Mouse (Mus musculus) hindbrain, embryonic 11.5 days (tissue): Measurements from ENCODE around the gene Hand1. TPM values are rescaled to one million over a fixed set of nuclear protein-coding genes. Genes with fewer than 3 reads are reported as not detected.
A peak's percentile ranks its signal among the peaks of the same experiment; 100 is the strongest.

ENCODE experiments used
- ATAC-seq: fragments of 200-750 bp; cut with Nextera tagmentation; 2 replicates; pipeline ENCODE4 v1.8.0; 2017; ENCODE audit warnings: mild to moderate bottlenecking, moderate TSS enrichment, moderate library complexity; ENCODE audit not compliant: low FRiP score
- DNase-seq: peaks from one replicate; pipeline ENCODE4 v3.0.0-alpha.2; 2015; ENCODE audit warnings: low spot score
- H3K27ac ChIP-seq: fragments of 300-500 bp; sonication (generic); 2 replicates; pipeline ENCODE4 v1.5.1; 2014; ENCODE audit warnings: mild to moderate bottlenecking, low read depth, low read length
- H3K27me3 ChIP-seq: fragments of 300-500 bp; sonication (generic); 2 replicates; pipeline ENCODE4 v1.6.1; 2014; ENCODE audit warnings: mild to moderate bottlenecking, low read length, moderate library complexity, mixed read lengths; ENCODE audit not compliant: control insufficient read depth, insufficient read depth
- H3K36me3 ChIP-seq: fragments of 300-500 bp; sonication (generic); 2 replicates; pipeline ENCODE4 v1.6.1; 2014; ENCODE audit warnings: mild to moderate bottlenecking, low read length, moderate library complexity, mixed read lengths; ENCODE audit not compliant: control insufficient read depth, insufficient read depth
- H3K4me1 ChIP-seq: fragments of 300-500 bp; sonication (generic); replicated peaks from 2 replicates; pipeline ENCODE4 v1.6.1; 2014; ENCODE audit warnings: low read length, mixed read lengths; ENCODE audit not compliant: control insufficient read depth, insufficient read depth
- H3K4me2 ChIP-seq: fragments of 300-500 bp; sonication (generic); replicated peaks from 2 replicates; pipeline ENCODE4 v1.6.1; 2014; ENCODE audit warnings: mild to moderate bottlenecking, low read depth, low read length
- H3K4me3 ChIP-seq: fragments of 300-500 bp; sonication (generic); 2 replicates; pipeline ENCODE4 v1.5.1; 2014; ENCODE audit warnings: low read depth, low read length
- H3K9ac ChIP-seq: fragments of 300-500 bp; sonication (generic); 2 replicates; pipeline ENCODE4 v1.6.1; 2014; ENCODE audit warnings: low read depth, low read length
- H3K9me3 ChIP-seq: fragments of 300-500 bp; sonication (generic); 2 replicates; pipeline ENCODE4 v1.6.1; 2016; ENCODE audit warnings: low read length; ENCODE audit not compliant: control insufficient read depth
- WGBS: fragments of 180-500 bp; shearing (Covaris S2); extraction: QIAGEN DNeasy Blood & Tissue Kit; methylation state at CpG from one replicate; pipeline ENCODE4 v1.1.7; 2014; 5-methylcytosine and 5-hydroxymethylcytosine counted together
- polyA plus RNA-seq: library from polyadenylated mRNA; unstranded; fragments of >200 nt; fragmentation: Nextera tagmentation; extraction: Ambion mirVana; gene quantifications from 2 replicates; pipeline ENCODE4 v1.2.1, GENCODE M21; 2014

The Hand1 gene
- polyA plus RNA-seq, result 0.21 TPM in 1 of 2 replicates, not detected in the other

DNA sequence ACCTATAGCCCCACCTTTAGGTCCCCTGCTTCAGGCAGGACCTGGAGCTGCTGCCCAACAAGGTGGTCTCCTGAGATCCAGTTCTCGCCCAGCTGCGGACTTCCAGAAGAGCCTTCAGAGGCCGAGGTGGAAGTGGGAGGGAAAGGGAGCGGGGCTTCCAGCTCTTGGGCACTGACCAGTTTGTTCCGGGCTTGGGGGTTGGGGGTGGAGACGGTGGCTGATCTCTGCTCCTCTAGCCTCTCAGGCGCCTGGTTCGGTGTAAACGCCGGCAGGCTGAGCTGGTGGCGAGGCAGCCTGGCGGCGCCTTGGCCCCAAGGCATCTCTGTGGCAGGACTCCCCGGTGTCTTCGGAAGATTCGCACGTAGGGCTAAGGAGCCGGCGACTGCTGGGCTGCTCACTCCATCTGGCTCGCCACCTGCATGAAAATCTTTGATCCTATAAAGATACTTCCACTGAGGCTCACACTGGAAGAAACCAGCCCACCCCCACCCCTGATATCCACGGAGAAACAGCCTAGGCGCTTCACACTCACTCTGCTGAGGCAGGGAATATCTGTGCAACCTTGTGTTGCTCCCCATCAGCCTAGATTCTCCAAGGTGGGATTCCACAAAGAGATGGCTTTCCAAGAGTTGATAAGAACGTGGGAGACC, at the start of gene Hand1:
TSS of gene Hand1 (minus strand) at position 267 of the 650 bp plus-strand sequence.
- Histone ChIP-seq H3K27ac (no peak within 1 kb of the TSS), H3K4me1 (peaks cover 4% of the 10 kb centered on the region; the same call in 1 of the 2 replicates), H3K4me2 (no peak within 1 kb of the TSS), H3K9ac (no peak within 1 kb of the TSS), H3K9me3 (no peaks in the 10 kb centered on the region), H3K4me3 (no peak within 1 kb of the TSS), H3K36me3 (no peaks in the 10 kb centered on the region), H3K27me3 (peaks cover 88% of the 10 kb centered on the region)
- ATAC-seq (no peak), DNase-seq (peak; percentile 54)
- WGBS, result 1% methylated on average over 23 of the region's 23 CpGs

DNA sequence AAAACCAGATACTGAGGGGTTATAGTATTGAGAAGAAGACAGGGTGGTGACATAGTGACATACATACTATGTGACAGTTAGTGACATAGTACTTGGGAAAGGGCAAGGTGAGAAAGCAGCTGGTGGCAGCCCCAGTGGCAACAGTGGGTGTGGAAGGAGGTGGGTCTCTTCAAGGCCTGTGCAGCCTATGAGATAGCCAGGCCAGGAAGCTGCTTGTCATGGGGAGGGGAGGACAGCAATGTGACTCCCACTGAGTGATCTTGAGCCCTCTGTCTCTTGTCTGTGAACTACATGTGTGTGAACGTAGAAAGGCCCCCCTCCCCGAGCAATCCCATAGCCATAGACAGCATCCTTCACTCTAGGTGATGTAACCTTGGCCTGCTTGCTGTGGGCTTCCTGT, 43.5 kb upstream of the Hand1 start:
- no peak for DNase-seq
- Histone ChIP-seq H3K27me3 (no peaks in the 10 kb centered on the region), H3K4me1 (no peaks in the 10 kb centered on the region), H3K27ac (no peak overlapping the region), H3K9ac (no peak overlapping the region), H3K36me3 (no peaks in the 10 kb centered on the region), H3K4me2 (no peak overlapping the region), H3K9me3 (no peaks in the 10 kb centered on the region), H3K4me3 (no peak overlapping the region)
- 70% methylated on average over 2 of the region's 2 CpGs for WGBS
- ATAC-seq, result no peak

DNA sequence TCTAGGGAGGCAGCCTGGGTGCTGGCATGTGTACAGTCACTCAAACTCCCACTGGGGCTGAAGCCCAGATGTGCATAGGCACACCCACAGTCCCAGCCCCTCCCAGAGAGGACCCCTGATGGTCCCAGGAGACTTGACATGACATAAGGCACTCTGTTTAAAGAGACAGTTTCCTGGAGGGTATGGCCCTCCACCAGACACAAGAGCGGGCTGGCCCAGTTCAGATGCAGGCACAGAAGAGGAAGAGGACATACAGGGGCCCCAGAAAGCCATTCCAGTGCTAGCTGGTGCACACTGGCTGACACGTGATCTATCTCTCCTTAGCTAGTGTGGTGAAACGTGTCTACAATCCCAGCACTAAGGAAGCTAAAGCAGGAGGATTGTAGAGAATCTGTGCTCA, 40.4 kb upstream of the Hand1 start:
- Histone ChIP-seq H3K4me1 (no peaks in the 10 kb centered on the region), H3K4me3 (no peak overlapping the region), H3K36me3 (no peaks in the 10 kb centered on the region), H3K27me3 (no peaks in the 10 kb centered on the region), H3K9me3 (no peaks in the 10 kb centered on the region), H3K27ac (no peak overlapping the region), H3K9ac (no peak overlapping the region), H3K4me2 (no peak overlapping the region)
- DNase-seq (no peak), ATAC-seq (no peak)
- WGBS, result 70% methylated on average over 3 of the region's 3 CpGs

DNA sequence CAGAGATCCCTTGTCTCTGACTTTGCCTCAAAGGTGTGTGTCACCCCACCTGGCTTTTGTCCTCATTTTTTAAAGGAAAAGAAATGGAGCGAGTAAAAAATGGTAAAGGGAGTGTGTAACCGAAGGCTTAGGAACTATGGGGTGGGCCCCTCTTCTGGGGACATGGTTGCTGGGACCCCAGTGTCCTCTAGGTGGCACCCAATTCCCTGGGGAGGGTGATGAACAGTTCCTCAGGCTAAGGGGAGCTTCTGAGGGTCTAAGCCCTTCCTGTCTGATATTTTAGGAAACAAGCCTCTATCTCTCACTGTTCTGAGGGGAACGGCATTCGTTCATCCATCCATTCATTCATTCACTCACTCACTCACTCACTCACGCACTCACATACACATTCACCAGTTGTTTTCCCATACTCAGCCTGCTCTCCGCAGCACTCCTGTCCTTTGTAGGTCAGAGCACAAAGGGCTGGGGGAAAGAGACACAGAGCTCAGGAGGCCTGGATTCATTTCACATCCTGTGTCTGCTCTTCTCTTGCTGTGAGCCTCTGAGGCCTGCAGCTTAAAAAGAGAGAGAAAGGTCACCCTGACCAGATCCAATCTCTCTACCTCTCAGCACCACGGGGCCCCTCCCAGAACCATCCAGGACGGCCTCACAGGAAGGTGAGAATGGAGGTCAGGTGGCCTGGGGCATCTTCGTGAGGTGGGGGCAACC, 36.3 kb upstream of the Hand1 start:
- DNase-seq (peak; percentile 45), ATAC-seq (no peak)
- WGBS, result 62% methylated on average over 9 of the region's 9 CpGs
- Histone ChIP-seq H3K9me3 (no peaks in the 10 kb centered on the region), H3K9ac (no peak overlapping the region), H3K4me1 (no peaks in the 10 kb centered on the region), H3K4me2 (no peak overlapping the region), H3K27ac (no peak overlapping the region), H3K4me3 (no peak overlapping the region), H3K27me3 (no peaks in the 10 kb centered on the region), H3K36me3 (no peaks in the 10 kb centered on the region)

DNA sequence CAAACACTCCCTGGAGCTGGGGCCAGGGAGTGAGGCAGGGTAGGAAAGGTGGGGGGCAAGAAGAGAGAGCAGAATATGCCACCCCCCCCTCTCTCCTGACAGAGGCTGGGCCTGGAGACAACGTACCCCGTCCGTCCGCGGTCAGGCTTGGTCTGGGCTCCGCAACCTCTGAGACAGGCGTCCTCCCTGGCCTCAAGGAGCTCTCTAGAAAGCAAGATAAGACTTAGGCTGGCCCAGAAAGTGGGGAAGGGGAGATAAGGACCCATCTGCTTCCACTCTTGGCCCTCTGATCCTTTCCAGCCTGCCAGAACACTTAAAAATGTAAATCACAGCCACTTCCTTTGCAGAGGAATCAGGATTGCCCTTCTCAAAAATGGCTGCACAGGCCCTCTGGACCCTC, 33.8 kb upstream of the Hand1 start:
- no peaks in the 10 kb centered on the region for H3K9me3 ChIP-seq
- WGBS, result 43% methylated on average over 7 of the region's 7 CpGs
- no peak overlapping the region for H3K4me3 ChIP-seq
- no peak overlapping the region for H3K4me2 ChIP-seq
- no peaks in the 10 kb centered on the region for H3K4me1 ChIP-seq
- DNase-seq (no peak), ATAC-seq (no peak)
- H3K27ac ChIP-seq, result no peak overlapping the region
- H3K9ac ChIP-seq, result no peak overlapping the region
- no peaks in the 10 kb centered on the region for H3K27me3 ChIP-seq
- H3K36me3 ChIP-seq, result no peaks in the 10 kb centered on the region

DNA sequence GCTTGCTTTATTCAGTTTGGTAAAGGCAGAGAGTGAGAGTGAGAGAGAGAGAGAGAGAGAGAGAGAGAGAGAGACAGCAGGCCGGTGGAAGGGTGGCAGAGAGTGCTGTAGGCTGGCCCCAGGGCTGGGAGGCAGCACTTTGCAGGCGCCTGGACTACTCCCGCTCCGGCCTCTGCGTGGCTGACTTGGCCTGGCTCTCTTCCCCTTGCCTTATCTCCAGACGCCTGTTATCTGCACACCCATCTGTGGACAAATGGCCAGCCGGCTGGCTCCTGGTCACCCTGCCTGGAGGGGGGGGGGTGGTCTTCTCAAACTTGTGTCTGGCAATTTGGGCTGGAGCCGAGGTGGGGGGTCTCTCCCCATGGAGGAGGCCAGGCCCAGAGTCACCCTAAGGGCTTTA, 32.0 kb upstream of the Hand1 start:
- DNase-seq (no peak), ATAC-seq (no peak)
- no peaks in the 10 kb centered on the region for H3K9me3 ChIP-seq
- no peak overlapping the region for H3K27ac ChIP-seq
- no peak overlapping the region for H3K4me3 ChIP-seq
- no peaks in the 10 kb centered on the region for H3K27me3 ChIP-seq
- no peak overlapping the region for H3K4me2 ChIP-seq
- 40% methylated on average over 8 of the region's 8 CpGs for WGBS
- H3K36me3 ChIP-seq, result no peaks in the 10 kb centered on the region
- H3K4me1 ChIP-seq, result no peaks in the 10 kb centered on the region
- no peak overlapping the region for H3K9ac ChIP-seq

DNA sequence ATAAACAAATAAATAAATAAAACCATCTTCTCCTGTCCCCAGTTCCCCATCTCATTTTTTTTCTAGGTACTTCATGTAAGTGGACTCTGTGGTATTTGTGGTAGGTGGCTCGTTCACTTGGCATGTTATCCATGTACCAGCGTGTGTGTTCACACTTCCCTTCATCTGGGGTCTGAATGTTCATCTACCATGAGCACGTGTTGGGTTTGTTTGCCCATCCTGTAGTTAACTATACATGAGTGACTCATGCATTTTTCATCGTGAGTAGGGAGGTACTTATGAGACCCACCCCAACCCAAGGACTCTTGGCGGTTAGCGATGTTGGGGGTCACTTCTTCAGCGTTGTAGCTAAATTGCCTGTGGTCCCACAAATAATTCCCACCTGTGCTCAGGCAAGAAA, 29.5 kb upstream of the Hand1 start:
- no peak for DNase-seq
- Histone ChIP-seq H3K36me3 (no peaks in the 10 kb centered on the region), H3K9me3 (no peaks in the 10 kb centered on the region), H3K27me3 (no peaks in the 10 kb centered on the region), H3K4me3 (no peak overlapping the region), H3K9ac (no peak overlapping the region), H3K27ac (no peak overlapping the region), H3K4me1 (no peaks in the 10 kb centered on the region), H3K4me2 (no peak overlapping the region)
- no peak for ATAC-seq
- 91% methylated on average over 7 of the region's 7 CpGs for WGBS

DNA sequence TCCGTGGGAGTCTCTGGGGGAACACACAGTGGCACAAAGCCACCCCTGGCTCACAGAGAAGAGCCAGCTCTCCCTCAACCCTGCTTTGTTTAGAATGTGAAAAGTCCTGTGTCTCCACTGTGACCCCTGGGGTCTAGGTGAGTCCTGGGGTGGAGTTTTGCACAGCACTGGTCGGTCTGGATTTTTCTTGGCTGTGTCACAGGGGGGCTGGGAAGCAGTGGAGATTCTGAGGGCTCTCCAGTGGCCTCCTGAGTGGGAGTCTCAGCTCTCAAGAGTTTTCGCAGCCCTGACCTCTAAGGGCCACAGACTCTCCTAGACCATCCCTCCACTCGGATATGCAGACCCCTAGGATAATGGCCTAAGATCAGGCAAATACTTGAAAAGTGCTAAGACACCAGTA, 25.1 kb upstream of the Hand1 start:
- no peaks in the 10 kb centered on the region for H3K27me3 ChIP-seq
- H3K36me3 ChIP-seq, result no peaks in the 10 kb centered on the region
- H3K9ac ChIP-seq, result no peak overlapping the region
- H3K4me2 ChIP-seq, result no peak overlapping the region
- no peaks in the 10 kb centered on the region for H3K9me3 ChIP-seq
- DNase-seq (no peak), ATAC-seq (no peak)
- no peak overlapping the region for H3K4me3 ChIP-seq
- no peaks in the 10 kb centered on the region for H3K4me1 ChIP-seq
- 41% methylated on average over 4 of the region's 4 CpGs for WGBS
- no peak overlapping the region for H3K27ac ChIP-seq

DNA sequence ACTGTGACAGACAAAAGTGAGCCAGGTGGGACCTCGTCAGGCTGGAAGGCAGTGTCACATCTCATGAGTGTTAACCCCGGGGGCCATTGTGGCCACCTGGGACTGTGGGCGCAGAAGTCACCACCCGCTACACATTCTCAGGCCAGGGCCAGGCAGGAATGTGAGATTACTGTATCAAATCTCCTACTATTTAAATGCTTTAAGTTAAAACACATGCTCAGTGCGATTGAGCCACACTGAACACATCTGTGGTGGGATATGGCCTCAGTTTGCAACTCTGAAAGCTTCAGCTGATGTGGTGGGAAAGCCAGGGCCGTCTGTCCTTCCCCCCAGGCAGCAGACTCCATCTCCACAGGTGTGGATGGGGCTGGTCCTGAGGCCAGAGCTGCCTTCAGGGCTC, 21.0 kb upstream of the Hand1 start:
- no peaks in the 10 kb centered on the region for H3K4me1 ChIP-seq
- H3K9ac ChIP-seq, result no peak overlapping the region
- DNase-seq (no peak), ATAC-seq (no peak)
- no peaks in the 10 kb centered on the region for H3K27me3 ChIP-seq
- H3K4me2 ChIP-seq, result no peak overlapping the region
- no peak overlapping the region for H3K27ac ChIP-seq
- H3K4me3 ChIP-seq, result no peak overlapping the region
- H3K9me3 ChIP-seq, result no peaks in the 10 kb centered on the region
- 76% methylated on average over 6 of the region's 6 CpGs for WGBS
- no peaks in the 10 kb centered on the region for H3K36me3 ChIP-seq
